Mouse (Mus musculus) large intestine, adult 2 months (tissue): ENCODE measurements at regions not wholly inside any gene's neighbourhood (a gene's known extent, or its start where the extent isn't known, plus 50 kb on each side); places are given as distances from the start of the nearest gene placed in this dataset.

Experiments used
- DNase-seq: peaks from one replicate; pipeline ENCODE4 v3.0.0-alpha.2; 2012; ENCODE audit warnings: low read depth, low spot score
- WGBS: fragments of 180-500 bp; shearing (Covaris S2); methylation state at CpG from one replicate; pipeline ENCODE4 v1.1.7; 2018; 5-methylcytosine and 5-hydroxymethylcytosine counted together

DNA sequence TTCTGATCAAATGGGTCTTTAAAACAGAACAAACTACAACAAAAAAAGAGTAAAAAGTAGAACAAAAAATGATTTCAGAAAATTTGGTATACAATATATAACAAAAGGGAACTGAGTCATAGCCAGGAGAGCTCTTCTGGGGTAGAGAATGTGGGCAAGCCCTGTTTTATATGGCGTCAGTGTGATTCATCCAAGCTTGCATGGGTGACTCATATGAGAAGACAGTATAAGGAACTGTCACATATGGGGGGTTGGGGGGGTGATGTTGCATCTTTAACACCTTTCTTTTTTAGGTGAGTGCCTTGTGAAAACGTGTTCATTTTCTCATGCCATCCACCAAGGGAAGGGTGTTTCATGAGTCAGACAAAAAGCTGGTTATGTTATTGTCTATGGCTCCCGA lies 503.7 kb upstream of the Frg1 start:
- 77% methylated on average over 3 of the region's 3 CpGs for WGBS
- DNase-seq: no peak

DNA sequence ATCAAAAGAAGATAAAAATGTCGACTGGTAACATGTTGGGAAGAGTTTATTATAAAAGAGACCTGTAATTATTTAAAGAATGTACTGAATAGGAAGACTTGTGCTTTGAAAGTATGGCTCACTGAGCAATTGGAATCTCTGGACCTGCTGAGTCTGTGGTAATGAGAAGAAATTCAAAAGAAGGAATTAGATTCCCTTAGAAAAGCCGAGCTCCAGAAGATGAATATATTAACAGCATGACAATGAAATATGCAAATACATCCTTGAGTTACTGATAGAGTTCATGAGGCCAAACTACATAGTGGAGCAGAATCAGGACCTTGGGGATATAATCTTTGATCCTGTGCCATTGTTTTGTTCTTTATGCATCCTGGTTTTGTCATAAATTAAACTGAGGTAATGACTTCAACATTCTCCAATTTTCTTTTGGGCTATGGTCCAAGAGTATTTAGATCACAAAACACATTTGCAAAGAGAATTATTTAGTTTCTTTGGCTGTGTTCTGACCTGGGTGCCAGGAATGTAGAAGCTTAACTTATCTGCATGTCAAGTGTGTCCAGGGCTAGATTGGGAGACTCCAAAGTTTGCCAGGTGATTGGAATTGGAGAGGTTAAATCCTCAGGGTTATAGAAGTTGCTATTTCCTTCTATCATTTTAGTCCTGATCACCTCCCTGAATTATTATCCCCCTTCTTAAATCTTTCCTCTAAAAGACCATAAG lies 461.3 kb upstream of the Frg1 start:
- no peak for DNase-seq
- 51% methylated on average over 2 of the region's 2 CpGs for WGBS

DNA sequence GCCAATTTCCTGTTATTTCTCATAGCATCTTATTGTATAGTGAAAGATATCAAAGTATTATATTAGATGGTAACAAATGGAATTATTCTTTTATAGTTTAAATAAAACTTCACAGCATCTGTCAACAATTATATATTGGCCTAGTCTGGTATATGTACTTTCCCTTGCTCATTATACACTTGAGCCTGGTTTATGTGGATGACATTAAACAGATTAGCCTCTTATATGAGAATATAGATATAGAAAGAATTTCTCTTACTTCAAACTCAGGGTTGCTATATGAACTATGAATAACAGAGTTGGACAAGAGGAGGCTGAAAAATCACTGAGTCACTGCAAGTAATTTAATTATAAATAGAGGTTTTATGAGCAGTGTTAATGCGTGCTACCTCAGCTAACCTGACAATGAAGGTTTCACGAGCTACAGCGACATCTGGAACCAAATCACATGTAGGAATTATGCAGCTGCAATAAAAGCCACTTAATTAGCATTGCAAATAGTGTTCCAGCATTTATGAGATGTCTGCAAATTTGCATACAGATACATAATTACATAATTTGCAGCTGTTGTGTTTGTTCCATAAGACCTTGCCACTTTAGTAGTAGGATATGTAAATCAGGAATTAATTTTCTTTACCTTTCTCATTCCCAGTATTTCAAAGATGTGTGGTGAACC lies 452.9 kb upstream of the Frg1 start:
- WGBS: 58% methylated on average over 3 of the region's 3 CpGs
- DNase-seq: no peak

- 84% methylated on average over 7 of the region's 7 CpGs for WGBS
These were observed 444.0 kb upstream of the Frg1 start for GRCm38 (mm10) chr8:41860918-41861317.

GRCm38 (mm10) chr8:41831713-41832112 lies 414.8 kb upstream of the Frg1 start:
- 64% methylated on average over 4 of the region's 4 CpGs for WGBS
- DNase-seq: no peak

More at GRCm38 (mm10) chr8:41860918-41861317, 444.0 kb upstream of the Frg1 start:
- no peak for DNase-seq

GRCm38 (mm10) chr8:41830407-41830806 lies 413.5 kb upstream of the Frg1 start:
- no peak for DNase-seq
- 64% methylated on average over 6 of the region's 6 CpGs for WGBS

GRCm38 (mm10) chr8:41824928-41825327 lies 408.1 kb upstream of the Frg1 start:
- DNase-seq: peak; percentile 33
- 27% methylated on average over 7 of the region's 7 CpGs for WGBS

GRCm38 (mm10) chr8:41823041-41823440 lies 406.2 kb upstream of the Frg1 start:
- 57% methylated on average over 8 of the region's 8 CpGs for WGBS

DNA sequence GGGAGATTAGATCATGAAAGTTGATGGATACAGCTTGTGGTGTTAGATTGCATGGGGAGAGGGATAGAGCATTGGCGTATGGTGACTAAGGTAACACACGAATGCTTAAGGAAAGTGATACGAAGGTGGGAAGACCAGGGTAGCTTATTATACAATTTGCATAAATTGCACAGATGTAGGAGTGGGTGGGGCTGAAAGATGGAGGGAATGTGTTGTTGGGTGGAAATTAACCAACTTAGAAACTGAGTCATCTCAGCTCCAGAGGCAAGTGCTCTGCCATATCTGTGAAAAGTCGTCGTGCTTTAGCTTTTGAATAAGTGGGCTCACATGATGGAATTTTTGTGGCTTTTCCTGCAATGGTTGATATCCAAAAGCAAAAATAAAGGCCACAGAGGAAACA lies 404.8 kb upstream of the Frg1 start:
- no peak for DNase-seq
- 90% methylated on average over 5 of the region's 5 CpGs for WGBS

More at GRCm38 (mm10) chr8:41823041-41823440, 406.2 kb upstream of the Frg1 start:
- DNase-seq: no peak

GRCm38 (mm10) chr8:41820605-41821395 lies 403.9 kb upstream of the Frg1 start:
- no peak for DNase-seq
- 55% methylated on average over 4 of the region's 4 CpGs for WGBS

GRCm38 (mm10) chr8:41818577-41818976 lies 401.7 kb upstream of the Frg1 start:
- no peak for DNase-seq
- WGBS: 80% methylated on average over 5 of the region's 5 CpGs

DNA sequence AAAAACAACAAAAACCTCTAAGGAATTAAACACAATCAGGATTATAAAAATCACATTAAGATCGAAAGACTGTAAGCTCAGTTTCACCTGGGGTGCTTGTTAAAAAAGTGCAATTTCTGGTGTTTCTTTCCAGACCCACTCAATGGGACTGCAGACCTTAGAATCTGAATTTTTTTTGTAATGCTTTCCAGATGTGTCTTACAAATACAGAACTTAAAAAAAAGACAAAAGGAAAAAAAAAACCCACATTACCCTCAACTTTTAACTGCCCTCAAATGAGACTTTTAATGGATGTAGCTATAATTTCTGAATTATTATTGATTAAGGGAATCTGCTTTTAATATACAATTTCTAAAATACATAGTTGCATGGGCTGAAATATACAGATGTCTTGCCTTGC lies 401.2 kb upstream of the Frg1 start:
- DNase-seq: no peak
- WGBS: 86% methylated on average over 1 of the region's 1 CpGs

GRCm38 (mm10) chr8:41815272-41815671 lies 398.4 kb upstream of the Frg1 start:
- WGBS: 26% methylated on average over 3 of the region's 3 CpGs
- peak; percentile 50 for DNase-seq

GRCm38 (mm10) chr8:41795625-41796024 lies 378.8 kb upstream of the Frg1 start:
- 12% methylated on average over 2 of the region's 2 CpGs for WGBS
- no peak for DNase-seq

DNA sequence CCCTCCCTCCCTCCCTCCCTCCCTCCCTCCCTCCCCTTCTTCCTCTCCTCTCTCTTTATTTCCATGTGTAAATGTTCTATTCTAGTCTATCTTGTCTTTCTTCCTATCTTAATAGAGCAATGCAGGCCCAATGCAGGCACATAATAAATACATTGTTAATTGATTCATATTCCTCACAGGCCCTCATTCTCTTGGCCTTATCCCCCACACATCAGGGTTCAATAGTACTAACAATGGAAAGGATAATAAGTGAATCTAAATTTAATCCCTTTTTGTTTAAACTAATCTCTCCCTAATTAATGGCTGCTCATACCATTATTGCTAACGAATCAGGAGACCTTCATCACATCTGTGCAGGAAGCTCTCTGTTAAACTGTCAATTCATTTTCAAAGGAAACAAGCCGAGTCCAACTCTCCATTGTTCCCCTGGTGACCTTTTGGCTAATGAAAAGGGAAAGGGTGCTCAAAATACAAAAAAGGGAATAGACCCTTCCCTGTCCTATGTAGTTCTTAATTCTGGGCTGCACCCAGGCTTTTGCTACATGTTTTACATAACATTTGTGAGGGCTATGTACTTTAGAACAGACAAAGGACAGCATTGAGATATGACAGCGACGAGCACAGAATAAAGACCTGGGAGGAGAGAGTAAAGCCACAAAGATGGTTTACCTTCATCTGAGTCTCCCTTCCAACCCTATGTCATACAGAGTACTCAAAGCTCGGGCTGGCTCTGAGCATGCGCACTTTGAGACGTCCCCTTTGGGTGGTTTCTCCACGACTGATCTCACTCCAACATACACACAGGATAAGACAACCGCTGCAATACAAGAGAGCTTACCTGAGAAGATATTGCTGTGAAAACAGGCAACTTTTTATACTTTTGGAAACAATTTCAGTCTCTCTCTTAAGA lies 370.3 kb upstream of the Frg1 start:
- no peak for DNase-seq
- 81% methylated on average over 9 of the region's 9 CpGs for WGBS

GRCm38 (mm10) chr8:41785977-41786376 lies 369.1 kb upstream of the Frg1 start:
- WGBS: 33% methylated on average over 2 of the region's 2 CpGs
- no peak for DNase-seq

- DNase-seq: no peak
- WGBS: 55% methylated on average over 1 of the region's 1 CpGs
These were observed 366.0 kb upstream of the Frg1 start for GRCm38 (mm10) chr8:41782837-41783236.

DNA sequence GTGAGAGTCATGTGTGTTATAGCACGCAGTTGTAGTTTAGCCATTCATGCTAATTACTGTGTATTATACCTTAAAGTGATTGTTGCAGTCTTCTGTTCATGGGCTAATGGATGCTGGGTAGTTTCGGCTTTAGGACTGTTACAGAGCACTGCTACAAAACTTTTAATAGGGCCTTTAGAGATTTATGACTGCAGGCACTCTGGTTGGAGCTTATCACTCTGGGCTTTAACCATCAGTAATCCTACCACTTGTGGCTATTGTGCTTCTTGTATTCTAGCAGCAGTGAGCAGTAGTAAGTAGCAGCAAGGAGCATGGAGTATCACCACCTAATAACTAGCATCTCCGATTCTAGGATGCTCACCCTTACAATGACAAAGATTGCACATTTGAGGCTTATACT lies 362.6 kb upstream of the Frg1 start:
- DNase-seq: no peak
- 43% methylated on average over 3 of the region's 3 CpGs for WGBS

DNA sequence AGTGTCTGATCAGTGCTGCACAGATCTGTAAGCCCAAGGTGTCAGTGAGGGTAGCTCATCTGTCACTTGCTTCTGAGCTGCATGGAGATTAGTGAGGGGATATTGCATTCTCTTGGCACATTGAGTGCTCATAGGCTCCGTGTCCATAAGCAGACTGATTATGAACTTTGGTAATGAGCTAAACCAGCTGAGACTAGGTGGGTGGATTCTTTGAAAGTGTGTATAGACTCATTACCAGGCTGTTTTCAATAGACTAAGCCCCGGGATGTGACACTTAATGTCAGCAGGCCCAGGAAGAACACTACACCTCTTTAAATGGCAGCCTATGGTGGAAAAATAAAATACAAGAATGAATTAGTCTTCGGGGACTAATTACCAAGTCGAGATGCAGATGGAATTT lies 354.9 kb upstream of the Frg1 start:
- no peak for DNase-seq
- 76% methylated on average over 4 of the region's 4 CpGs for WGBS

- WGBS: 86% methylated on average over 1 of the region's 1 CpGs
- DNase-seq: no peak
These were observed 336.6 kb upstream of the Frg1 start for GRCm38 (mm10) chr8:41753481-41753880.
